Mouse (Mus musculus) megakaryocyte, embryonic 14.5 days (primary cell): ENCODE results near the gene March5.

Source experiments
- FLI1 ChIP-seq: IDR thresholded peaks from 2 replicates; pipeline ENCODE4 v1.6.1; 2012; ENCODE audit warnings: low read length, inconsistent platforms, mixed read lengths
- GATA1 ChIP-seq: IDR thresholded peaks from 3 replicates; pipeline ENCODE4 v1.6.1; 2012; ENCODE audit warnings: mixed read lengths, low read length, inconsistent platforms, borderline replicate concordance

DNA sequence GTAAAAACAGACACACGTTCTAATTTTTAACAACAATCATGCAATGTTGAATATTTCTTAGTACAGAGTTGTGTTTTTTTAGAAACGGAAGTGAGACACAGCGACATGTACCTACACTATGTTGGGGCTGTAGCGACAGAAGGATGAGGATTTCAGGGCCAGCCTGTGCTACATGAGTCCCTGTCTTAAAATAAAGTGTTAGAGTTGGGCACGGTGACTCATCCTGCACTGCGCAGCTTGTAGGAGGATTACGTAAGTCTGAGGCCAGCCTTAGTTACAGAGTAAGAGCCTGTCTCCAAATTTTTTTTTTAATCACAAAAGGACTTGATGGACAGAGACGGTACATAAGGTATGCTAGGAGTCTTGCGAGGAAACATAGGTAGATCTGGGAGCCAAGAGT lies 48.0 kb downstream of the March5 start:
- TF ChIP-seq GATA1 (no peak), FLI1 (no peak)
